Mouse (Mus musculus): Measurements from ENCODE around the gene Lgsn.

Gene Lgsn

GRCm38 (mm10) chr1:31176101-31176500, at the start of gene Lgsn:
Gene Lgsn, plus strand, starts transcription at chr1:31176401.
- WGBS, result 79% methylated on average over 5 of the region's 5 CpGs

DNA sequence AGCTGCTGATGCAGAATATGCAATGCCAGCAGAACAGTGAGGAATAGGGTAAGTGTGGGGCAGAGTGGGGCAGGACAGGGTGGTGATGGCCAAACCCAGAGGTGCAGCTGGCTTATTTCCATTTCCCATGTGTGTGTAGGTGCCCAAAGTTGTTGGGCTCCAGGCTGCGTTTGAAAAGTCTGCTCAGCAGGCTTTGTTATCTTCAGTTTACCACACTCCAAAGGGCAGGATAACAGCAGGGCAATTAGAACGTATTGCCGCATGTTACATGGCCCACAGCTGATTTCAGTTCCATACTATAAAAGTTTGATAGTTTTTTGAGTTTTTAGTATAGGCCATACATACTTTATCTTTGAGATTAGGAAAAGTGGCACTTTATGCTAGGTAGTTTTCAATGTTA, 37.8 kb upstream of the Lgsn start:
- WGBS, result 81% methylated on average over 3 of the region's 3 CpGs

DNA sequence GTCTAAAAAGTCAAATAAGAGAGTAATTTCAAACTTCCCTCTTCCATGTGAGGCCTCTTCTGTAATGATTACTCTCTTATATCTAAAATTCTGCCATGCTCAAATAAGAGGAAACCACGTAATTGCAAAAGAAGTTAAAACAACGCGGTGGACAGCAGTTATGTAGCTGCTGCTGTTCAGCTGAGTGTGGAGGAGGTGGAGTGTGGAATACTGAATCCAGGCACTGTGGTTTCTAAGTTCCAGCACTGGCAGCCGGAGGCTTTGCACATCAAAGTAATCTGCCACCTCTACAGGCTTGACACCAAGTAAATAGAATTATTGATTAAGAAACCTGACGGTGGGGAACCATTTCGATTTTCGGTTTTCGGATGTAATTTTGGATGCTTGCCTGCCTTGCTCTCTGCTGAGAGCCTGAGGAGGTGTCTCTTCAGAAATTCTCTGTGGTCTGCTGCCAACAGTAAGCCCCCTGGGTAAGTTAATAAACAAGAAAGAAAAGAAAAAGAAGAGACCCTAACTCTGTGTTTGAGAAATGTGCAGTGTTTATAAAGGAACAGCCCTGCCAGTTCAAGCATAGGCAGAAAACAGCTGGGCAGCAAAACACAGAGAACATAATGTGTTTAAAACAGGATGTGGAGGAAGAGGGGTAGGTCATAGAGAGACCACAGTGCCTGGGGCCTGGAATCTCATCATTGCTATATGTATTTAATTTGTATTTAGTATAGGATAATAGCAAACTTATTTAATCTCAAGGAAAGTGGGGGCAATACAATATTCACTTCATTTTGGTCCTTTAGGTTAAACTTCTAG, 33.7 kb upstream of the Lgsn start:
- whole genome bisulfite sequencing, result 43% methylated on average over 8 of the region's 8 CpGs

GRCm38 (mm10) chr1:31143571-31143970, 32.6 kb upstream of the Lgsn start:
- WGBS, result 83% methylated on average over 2 of the region's 2 CpGs

GRCm38 (mm10) chr1:31149671-31150070, 26.5 kb upstream of the Lgsn start:
- 49% methylated on average over 6 of the region's 6 CpGs for WGBS

DNA sequence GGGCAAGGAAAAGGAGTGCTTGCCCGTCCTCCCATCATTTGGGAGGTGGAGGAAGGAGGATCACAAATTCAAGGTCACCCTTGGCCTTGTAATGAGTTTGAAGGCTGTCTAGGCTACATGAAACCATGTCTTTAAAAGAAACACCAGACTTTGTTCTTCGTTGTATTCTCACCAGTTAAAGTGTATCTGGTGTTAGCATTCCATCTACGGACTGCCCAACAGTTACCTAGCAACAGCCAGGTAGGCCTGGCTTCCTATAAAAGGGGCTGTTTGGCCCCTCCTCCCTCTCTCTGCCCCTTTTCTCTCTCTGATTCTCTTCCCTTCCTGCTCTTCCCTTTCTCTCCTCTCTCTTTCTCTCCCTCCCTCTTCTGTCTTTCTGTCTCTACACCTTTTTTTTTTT, 25.7 kb upstream of the Lgsn start:
- 80% methylated on average over 3 of the region's 3 CpGs for WGBS

GRCm38 (mm10) chr1:31152799-31153426, 23.3 kb upstream of the Lgsn start:
- 63% methylated on average over 2 of the region's 2 CpGs for WGBS

GRCm38 (mm10) chr1:31153793-31154349, 22.3 kb upstream of the Lgsn start:
- WGBS, result 19% methylated on average over 7 of the region's 7 CpGs

DNA sequence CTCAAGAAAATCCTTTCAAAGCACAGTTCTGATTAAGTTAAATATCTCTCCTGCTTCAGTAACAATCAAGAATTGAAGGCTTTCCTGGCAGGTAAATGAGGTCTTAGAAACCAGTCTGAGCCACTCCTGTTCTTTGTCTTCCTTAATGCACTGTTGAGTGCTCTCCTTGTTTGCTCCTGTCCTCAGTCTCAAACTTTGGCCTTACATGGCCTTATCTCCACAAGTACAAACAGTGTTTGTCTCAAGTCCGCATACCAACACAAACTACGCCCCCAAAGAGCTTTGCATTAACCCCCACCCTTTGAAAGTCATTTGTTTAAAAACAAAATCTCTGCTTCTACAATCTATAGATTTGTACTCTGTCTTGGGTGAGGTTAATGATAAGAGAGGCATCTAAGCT, 20.0 kb upstream of the Lgsn start:
- 93% methylated on average over 2 of the region's 2 CpGs for WGBS

- 65% methylated on average over 2 of the region's 2 CpGs for WGBS
Measured at GRCm38 (mm10) chr1:31156884-31157283, 19.3 kb upstream of the Lgsn start.

- WGBS, result 85% methylated on average over 18 of the region's 18 CpGs
Measured at GRCm38 (mm10) chr1:31164527-31165189, 11.5 kb upstream of the Lgsn start.

DNA sequence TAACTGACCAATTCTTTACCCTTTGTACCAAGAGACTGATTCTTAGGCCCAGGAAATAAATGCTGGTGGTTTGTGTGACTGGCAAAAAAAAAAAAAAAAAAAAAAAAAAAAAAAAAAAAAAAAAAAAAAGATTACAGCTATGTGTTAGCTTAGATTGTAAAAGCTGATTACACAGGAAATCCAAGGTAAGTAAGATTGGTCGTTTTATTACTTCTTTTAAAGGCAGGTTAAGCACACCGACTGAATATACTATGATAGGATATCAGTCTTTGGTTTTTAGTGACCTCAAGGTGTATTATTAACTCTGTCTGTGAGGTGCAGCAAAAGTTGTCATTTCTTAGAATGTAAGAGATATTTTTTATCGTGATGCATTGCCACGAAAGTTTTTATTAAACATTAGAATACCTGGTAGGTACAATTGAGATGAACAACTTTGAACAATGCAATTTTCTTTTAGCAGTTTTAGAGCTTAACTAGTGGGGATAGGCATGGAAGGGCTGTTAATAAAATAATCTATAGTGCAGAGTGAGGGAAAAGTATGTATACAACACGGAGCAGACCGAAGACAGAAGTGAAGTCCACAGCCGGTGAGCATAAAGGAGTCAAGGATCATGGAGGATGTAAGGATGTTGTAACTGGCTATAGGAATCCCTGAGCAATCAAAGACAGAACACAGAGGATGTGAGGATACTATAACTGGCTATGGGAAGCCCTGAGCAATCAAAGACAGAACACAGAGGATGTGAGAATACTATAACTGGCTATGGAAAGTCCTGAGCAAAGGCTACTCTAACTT, 10.7 kb upstream of the Lgsn start:
- WGBS, result 89% methylated on average over 7 of the region's 7 CpGs

DNA sequence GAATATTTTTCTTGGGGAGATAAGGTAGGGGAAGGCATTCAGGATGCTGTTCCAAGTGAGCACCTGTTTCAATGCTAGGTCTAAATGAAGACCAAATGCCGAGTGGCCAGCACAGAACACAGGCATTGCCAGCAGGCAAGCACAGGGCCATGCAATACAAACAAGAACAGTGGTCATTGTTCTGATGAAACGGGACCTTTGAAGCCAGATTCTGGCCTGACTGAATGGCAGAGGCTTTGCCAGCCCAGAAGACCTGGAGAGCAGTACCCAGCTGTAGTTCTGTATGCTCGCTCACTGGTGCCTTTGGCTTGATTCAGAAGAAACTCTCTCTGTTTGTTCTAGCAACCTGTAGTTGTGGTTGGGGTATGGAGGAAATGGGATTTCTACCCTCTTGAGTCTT, 800 bp upstream of the Lgsn start:
- WGBS, result 79% methylated on average over 3 of the region's 3 CpGs

- WGBS, result 15% methylated on average over 1 of the region's 1 CpGs
Measured at GRCm38 (mm10) chr1:31178264-31178663, 2.1 kb downstream of the Lgsn start.

DNA sequence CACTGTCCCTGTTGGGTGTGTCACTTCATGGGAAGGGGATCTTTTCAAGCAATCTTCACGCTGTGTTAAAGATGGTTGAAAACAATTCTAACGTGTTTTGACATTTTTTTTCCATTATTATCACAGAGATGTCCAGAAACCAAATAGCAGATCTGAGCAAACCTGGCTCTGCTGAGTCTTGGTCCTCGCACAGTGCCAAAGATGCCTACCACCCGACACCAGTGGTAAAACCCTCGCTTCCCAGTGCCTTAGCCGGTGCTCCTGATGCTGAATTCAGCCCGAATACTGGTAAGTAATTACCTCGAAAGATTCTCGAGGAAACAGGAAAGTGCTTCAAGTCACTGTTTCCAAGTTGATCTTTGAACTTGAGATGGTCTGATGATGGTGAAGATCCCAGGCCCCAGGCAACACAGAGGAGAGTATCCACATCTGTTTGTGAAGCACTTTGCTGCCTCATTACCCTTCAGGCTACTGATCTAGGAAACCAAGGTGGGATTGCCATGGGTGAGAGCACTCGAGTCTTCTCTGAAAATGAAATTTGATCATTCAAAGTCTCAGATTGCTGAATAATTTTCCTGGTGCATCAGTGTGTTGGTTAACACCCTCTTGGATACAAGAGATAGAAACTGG, 14.2 kb downstream of the Lgsn start:
- 87% methylated on average over 10 of the region's 10 CpGs for WGBS

- 88% methylated on average over 1 of the region's 1 CpGs for WGBS
Measured at GRCm38 (mm10) chr1:31195633-31196032, 19.4 kb downstream of the Lgsn start.

- WGBS, result 76% methylated on average over 3 of the region's 3 CpGs
Measured at GRCm38 (mm10) chr1:31196959-31197358, 20.8 kb downstream of the Lgsn start.

- 73% methylated on average over 10 of the region's 10 CpGs for WGBS
Measured at GRCm38 (mm10) chr1:31203771-31204170, 27.6 kb downstream of the Lgsn start.

GRCm38 (mm10) chr1:31205346-31205745, 29.1 kb downstream of the Lgsn start:
- 39% methylated on average over 7 of the region's 7 CpGs for WGBS

- WGBS, result 62% methylated on average over 3 of the region's 3 CpGs
Measured at GRCm38 (mm10) chr1:31205770-31206169, 29.6 kb downstream of the Lgsn start.

DNA sequence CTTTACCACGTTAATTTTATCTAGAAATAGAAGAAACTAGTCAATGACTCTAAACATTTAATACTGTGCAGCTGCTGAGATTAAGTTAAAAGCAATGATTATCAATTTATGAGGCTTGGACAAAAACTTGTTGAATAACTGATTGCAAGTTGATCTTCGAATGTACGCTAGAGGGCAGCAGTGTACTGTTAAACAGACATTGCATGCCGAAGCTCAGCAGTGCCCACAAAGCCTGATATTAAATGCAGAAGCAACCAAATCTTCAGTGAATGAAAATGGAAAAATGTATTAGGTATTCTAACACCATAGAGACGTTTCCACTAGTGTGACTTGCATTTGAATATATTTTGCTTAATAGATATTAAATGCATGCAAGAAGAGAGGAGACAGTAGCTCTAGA, 33.9 kb downstream of the Lgsn start:
- WGBS, result under 1% methylated on average over 5 of the region's 5 CpGs
